Mouse (Mus musculus) liver, adult 2 months (tissue): Measurements from ENCODE around the gene Ccdc180. TPM values are rescaled to one million over a fixed set of nuclear protein-coding genes. Genes with fewer than 3 reads are reported as not detected.

Source experiments
- DNase-seq: peaks from one replicate; pipeline ENCODE4 v3.0.0-alpha.2; 2011; ENCODE audit warnings: low read depth, low spot score; ENCODE audit errors: extremely low read depth
- H3K27ac ChIP-seq: fragments of 200-500 bp; replicated peaks from 2 replicates; pipeline ENCODE4 v1.5.1; 2012; ENCODE audit warnings: low read depth, mild to moderate bottlenecking, control low read depth, inconsistent platforms, low read length; ENCODE audit not compliant: insufficient read depth
- H3K27me3 ChIP-seq: fragments of 200-500 bp; 2 replicates; pipeline ENCODE4 v1.6.1; 2012; ENCODE audit warnings: mild to moderate bottlenecking, moderate library complexity, low read length, inconsistent platforms; ENCODE audit not compliant: control insufficient read depth, insufficient read depth
- H3K36me3 ChIP-seq: fragments of 200-500 bp; 2 replicates; pipeline ENCODE4 v1.6.1; 2012; ENCODE audit warnings: low read length, inconsistent platforms; ENCODE audit not compliant: control insufficient read depth, insufficient read depth
- H3K4me1 ChIP-seq: fragments of 200-500 bp; 2 replicates; pipeline ENCODE4 v1.6.1; 2011; ENCODE audit warnings: low read length; ENCODE audit not compliant: control insufficient read depth, insufficient read depth
- H3K4me3 ChIP-seq: fragments of 200-500 bp; 2 replicates; pipeline ENCODE4 v1.5.1; 2011; ENCODE audit warnings: low read depth, mild to moderate bottlenecking, control low read depth, low read length, moderate library complexity; ENCODE audit not compliant: insufficient read depth
- H3K79me2 ChIP-seq: fragments of 200-500 bp; 2 replicates; pipeline ENCODE4 v1.6.1; 2012; ENCODE audit warnings: inconsistent platforms, mild to moderate bottlenecking, low read length, moderate library complexity; ENCODE audit not compliant: control insufficient read depth, insufficient read depth
- H3K9ac ChIP-seq: fragments of 200-500 bp; 2 replicates; pipeline ENCODE4 v1.6.1; 2012; ENCODE audit warnings: low read depth, mild to moderate bottlenecking, control low read depth, inconsistent platforms, low read length
- CTCF ChIP-seq: fragments of 200-500 bp; IDR thresholded peaks from 2 replicates; pipeline ENCODE4 v1.5.1; 2011; ENCODE audit warnings: low read depth, low read length, control low read depth
- POLR2A ChIP-seq: fragments of 200-500 bp; IDR thresholded peaks from 2 replicates; pipeline ENCODE4 v1.6.1; 2011; ENCODE audit warnings: low read length, control low read depth; ENCODE audit not compliant: insufficient read depth; ENCODE audit errors: extremely low read depth
- WGBS: fragments of 180-500 bp; shearing (Covaris S2); methylation state at CpG from one replicate; pipeline ENCODE4 v1.1.7; 2018; 5-methylcytosine and 5-hydroxymethylcytosine counted together
- polyA plus RNA-seq: library from polyadenylated mRNA; depleted of rRNA; stranded (reverse); fragments of >200 nt; gene quantifications from 2 replicates; pipeline ENCODE4 v1.2.3, GENCODE M21; 2012; rRNA removed
- total RNA-seq: library from RNA; depleted of rRNA; stranded (reverse); fragments of >200 nt; gene quantifications from 2 replicates; pipeline ENCODE4 v1.2.3, GENCODE M21; 2014; rRNA removed

Ccdc180 gene
- total RNA-seq: not detected in 2 replicates
- polyA plus RNA-seq: 0.02 TPM in 2 replicates

GRCm38 (mm10) chr4:45890066-45890761 lies at the start of gene Ccdc180:
Gene Ccdc180, plus strand, starts transcription at chr4:45890303.
- no peak for TF ChIP-seq CTCF
- TF ChIP-seq POLR2A: no peak
- no peak within 1 kb of the TSS for H3K4me3 ChIP-seq
- no peaks in the 10 kb centered on the region for H3K79me2 ChIP-seq
- peak; percentile 70 for DNase-seq
- no peak within 1 kb of the TSS for H3K9ac ChIP-seq
- no peak within 1 kb of the TSS for H3K27ac ChIP-seq
- no peaks in the 10 kb centered on the region for H3K27me3 ChIP-seq
- H3K36me3 ChIP-seq: peaks cover 2% of the 10 kb centered on the region; the same call in 1 of the 2 replicates
- WGBS: 19% methylated on average over 19 of the region's 19 CpGs
- H3K4me1 ChIP-seq: no peaks in the 10 kb centered on the region

GRCm38 (mm10) chr4:45844355-45844754 lies 45.7 kb upstream of the Ccdc180 start:
- Histone ChIP-seq H3K79me2 (no peaks in the 10 kb centered on the region), H3K27ac (no peak overlapping the region), H3K4me1 (peaks cover 5% of the 10 kb centered on the region), H3K9ac (no peak overlapping the region), H3K27me3 (no peaks in the 10 kb centered on the region), H3K4me3 (no peak overlapping the region), H3K36me3 (no peaks in the 10 kb centered on the region)
- TF ChIP-seq POLR2A (no peak), CTCF (peak; percentile 50)
- WGBS: 51% methylated on average over 14 of the region's 14 CpGs
- peak; percentile 53 for DNase-seq

- H3K9ac ChIP-seq: no peak overlapping the region
- TF ChIP-seq POLR2A (no peak), CTCF (no peak)
- no peaks in the 10 kb centered on the region for H3K27me3 ChIP-seq
- 88% methylated on average over 2 of the region's 2 CpGs for WGBS
- no peaks in the 10 kb centered on the region for H3K36me3 ChIP-seq
- H3K27ac ChIP-seq: no peak overlapping the region
- peaks cover 9% of the 10 kb centered on the region; the same call in 1 of the 2 replicates for H3K79me2 ChIP-seq
- no peak overlapping the region for H3K4me3 ChIP-seq
- no peak for DNase-seq
- H3K4me1 ChIP-seq: peaks cover 17% of the 10 kb centered on the region
Observed at GRCm38 (mm10) chr4:45846263-45846662, 43.8 kb upstream of the Ccdc180 start.

GRCm38 (mm10) chr4:45848109-45848824 lies 41.8 kb upstream of the Ccdc180 start, which contains the start of gene Stra6l:
Gene Stra6l, plus strand, starts transcription at chr4:45848664.
- WGBS: 32% methylated on average over 10 of the region's 10 CpGs
- TF ChIP-seq CTCF (no peak), POLR2A (no peak)
- H3K36me3 ChIP-seq: no peaks in the 10 kb centered on the region
- H3K27ac ChIP-seq: peak within 1 kb of the TSS; percentile 77
- H3K79me2 ChIP-seq: peaks cover 13% of the 10 kb centered on the region; the same call in 1 of the 2 replicates
- peak; percentile 41 for DNase-seq
- H3K4me1 ChIP-seq: peaks cover 30% of the 10 kb centered on the region
- H3K4me3 ChIP-seq: peak within 1 kb of the TSS; percentile 64
- H3K27me3 ChIP-seq: no peaks in the 10 kb centered on the region
- peak within 1 kb of the TSS; percentile 66 for H3K9ac ChIP-seq

DNA sequence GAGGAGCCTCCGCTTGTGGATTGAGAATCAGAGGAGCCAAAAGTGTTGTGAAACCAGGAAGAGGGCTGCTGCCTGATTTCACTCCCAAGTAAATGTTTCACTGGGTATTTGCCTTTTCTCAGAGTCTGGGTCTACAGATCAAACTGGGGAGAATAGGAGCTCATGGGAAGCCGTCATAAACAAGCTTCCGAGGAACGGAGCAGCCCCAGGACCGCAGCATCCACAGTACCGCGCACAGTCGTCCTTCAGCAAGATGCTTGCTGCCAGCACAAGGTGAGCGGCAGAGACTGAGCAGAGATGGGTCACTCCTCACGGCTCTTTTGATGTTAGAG lies 41.3 kb upstream of the Ccdc180 start:
- WGBS: 16% methylated on average over 10 of the region's 10 CpGs

More for the DNA sequence above, 41.3 kb upstream of the Ccdc180 start:
- Histone ChIP-seq H3K27ac (peak overlapping the region; percentile 77), H3K9ac (peak overlapping the region; percentile 66), H3K36me3 (no peaks in the 10 kb centered on the region), H3K4me3 (peak overlapping the region; percentile 64), H3K4me1 (peaks cover 32% of the 10 kb centered on the region), H3K79me2 (peaks cover 13% of the 10 kb centered on the region; the same call in 1 of the 2 replicates), H3K27me3 (no peaks in the 10 kb centered on the region)
- DNase-seq: peak; percentile 96
- TF ChIP-seq CTCF: no peak
- peak; percentile 53; the same call in 1 of the 2 replicates for TF ChIP-seq POLR2A
